Mouse (Mus musculus) stomach, postnatal 0 days (tissue): Measurements from ENCODE around the gene Radil. TPM values are rescaled to one million over a fixed set of nuclear protein-coding genes. Genes with fewer than 3 reads are reported as not detected.

Source experiments
- ATAC-seq: fragments of 200-750 bp; cut with Nextera tagmentation; 2 replicates; pipeline ENCODE4 v1.8.0; 2017; ENCODE audit not compliant: low FRiP score, low TSS enrichment
- DNase-seq: peaks from one replicate; pipeline ENCODE4 v3.0.0-alpha.2; 2016; ENCODE audit warnings: low spot score
- H3K27ac ChIP-seq: fragments of 300-500 bp; sonication (generic); replicated peaks from 2 replicates; pipeline ENCODE4 v1.5.1; 2014; ENCODE audit warnings: mild to moderate bottlenecking, control low read depth
- H3K27me3 ChIP-seq: fragments of 300-500 bp; sonication (generic); 2 replicates; pipeline ENCODE4 v1.6.1; 2014; ENCODE audit warnings: low read length; ENCODE audit not compliant: control insufficient read depth, insufficient read depth
- H3K36me3 ChIP-seq: fragments of 300-500 bp; sonication (generic); 2 replicates; pipeline ENCODE4 v1.6.1; 2014; ENCODE audit warnings: low read length, mixed read lengths; ENCODE audit not compliant: control insufficient read depth, insufficient read depth
- H3K4me1 ChIP-seq: fragments of 300-500 bp; sonication (generic); replicated peaks from 2 replicates; pipeline ENCODE4 v1.6.1; 2014; ENCODE audit warnings: antibody characterized with exemption; ENCODE audit not compliant: control insufficient read depth, insufficient read depth
- H3K4me2 ChIP-seq: fragments of 300-500 bp; sonication (generic); replicated peaks from 2 replicates; pipeline ENCODE4 v1.6.1; 2014; ENCODE audit warnings: low read depth, mild to moderate bottlenecking, control low read depth, moderate library complexity
- H3K4me3 ChIP-seq: fragments of 300-500 bp; sonication (generic); 2 replicates; pipeline ENCODE4 v1.5.1; 2014; ENCODE audit warnings: low read depth, low read length, control low read depth
- H3K9ac ChIP-seq: fragments of 300-500 bp; sonication (generic); 2 replicates; pipeline ENCODE4 v1.6.1; 2014; ENCODE audit warnings: mild to moderate bottlenecking, low read length, control low read depth, mixed read lengths
- H3K9me3 ChIP-seq: fragments of 300-500 bp; sonication (generic); 2 replicates; pipeline ENCODE4 v1.6.1; 2016; ENCODE audit warnings: low read length; ENCODE audit not compliant: control insufficient read depth
- CTCF ChIP-seq: IDR thresholded peaks from 2 replicates; pipeline ENCODE4 v1.5.1; 2016; ENCODE audit warnings: antibody characterized with exemption, low read depth, mild to moderate bottlenecking, moderate library complexity
- EP300 ChIP-seq: optimal IDR thresholded peaks from 2 replicates; pipeline ENCODE3; 2016; ENCODE audit warnings: antibody characterized with exemption
- WGBS: fragments of 180-500 bp; shearing (Covaris S2); extraction: QIAGEN DNeasy Blood & Tissue Kit; methylation state at CpG from one replicate; pipeline ENCODE4 v1.1.7; 2014; 5-methylcytosine and 5-hydroxymethylcytosine counted together
- polyA plus RNA-seq: library from polyadenylated mRNA; unstranded; fragments of >200 nt; fragmentation: Nextera tagmentation; extraction: Ambion mirVana; gene quantifications from 2 replicates; pipeline ENCODE4 v1.2.1, GENCODE M21; 2015

Radil gene
- polyA plus RNA-seq, 1 experiment from 2014 or later: 0.36 TPM

- WGBS: 25% methylated on average over 15 of the region's 15 CpGs
- H3K9me3 ChIP-seq: no peaks in the 10 kb centered on the region
- no peak for ATAC-seq
- DNase-seq: no peak
- no peak overlapping the region for H3K4me3 ChIP-seq
- H3K27me3 ChIP-seq: no peaks in the 10 kb centered on the region
- H3K4me2 ChIP-seq: peak overlapping the region; percentile 8; the same call in 1 of the 2 replicates
- no peak overlapping the region for H3K27ac ChIP-seq
- peaks cover 2% of the 10 kb centered on the region; the same call in 1 of the 2 replicates for H3K4me1 ChIP-seq
- TF ChIP-seq EP300: no peak
- no peak for TF ChIP-seq CTCF
- H3K36me3 ChIP-seq: no peaks in the 10 kb centered on the region
- H3K9ac ChIP-seq: peak overlapping the region; percentile 5; the same call in 1 of the 2 replicates
Observed at GRCm38 (mm10) chr5:142509141-142510060, 41.5 kb downstream of the Radil start.

DNA sequence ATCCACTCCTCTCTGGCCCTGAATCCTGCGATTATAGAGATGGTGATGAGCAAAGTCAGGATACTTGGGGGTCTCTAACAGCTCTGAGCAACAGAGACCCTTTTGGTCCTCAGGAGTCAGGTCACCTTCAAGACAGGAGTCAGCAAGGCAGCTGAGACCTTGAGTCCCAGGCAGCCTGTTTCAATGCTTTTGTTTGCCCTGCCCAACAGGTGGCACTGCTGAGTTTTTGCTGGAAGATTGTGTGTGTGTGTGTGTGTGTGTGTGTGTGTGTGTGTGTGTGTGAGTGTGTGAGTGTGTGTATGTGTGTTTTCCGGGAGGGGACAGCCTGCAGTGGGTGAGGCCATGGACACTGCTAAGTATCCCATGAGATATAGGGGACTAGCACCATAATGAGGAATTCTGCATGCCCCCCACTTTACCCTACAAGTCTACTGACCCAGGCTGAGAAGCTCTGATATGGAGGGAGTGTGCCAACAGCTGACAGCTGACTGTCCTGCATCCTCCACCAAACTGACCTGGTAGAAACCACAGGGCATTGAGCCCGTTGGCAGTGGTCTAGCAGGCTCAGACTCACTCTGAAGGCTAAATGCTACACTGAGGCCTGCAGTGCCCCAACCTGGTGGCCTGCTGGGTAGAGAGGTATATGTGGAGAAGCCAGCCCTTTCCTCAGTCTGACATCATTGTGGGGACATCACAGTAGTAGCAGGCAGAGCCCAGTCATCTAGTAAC is 45.0 kb downstream of the Radil start:
- TF ChIP-seq CTCF (peak; percentile 66), EP300 (no peak)
- no peaks in the 10 kb centered on the region for H3K27me3 ChIP-seq
- 64% methylated on average over 3 of the region's 3 CpGs for WGBS
- no peak overlapping the region for H3K9ac ChIP-seq
- DNase-seq (peak; percentile 29), ATAC-seq (no peak)
- H3K4me2 ChIP-seq: no peak overlapping the region
- no peaks in the 10 kb centered on the region for H3K9me3 ChIP-seq
- no peaks in the 10 kb centered on the region for H3K36me3 ChIP-seq
- no peak overlapping the region for H3K4me3 ChIP-seq
- no peak overlapping the region for H3K27ac ChIP-seq
- peaks cover 2% of the 10 kb centered on the region; the same call in 1 of the 2 replicates for H3K4me1 ChIP-seq

- no peak for TF ChIP-seq CTCF
- no peak for TF ChIP-seq EP300
- H3K9ac ChIP-seq: no peak overlapping the region
- 83% methylated on average over 3 of the region's 3 CpGs for WGBS
- DNase-seq: no peak
- no peaks in the 10 kb centered on the region for H3K27me3 ChIP-seq
- no peak overlapping the region for H3K27ac ChIP-seq
- ATAC-seq: no peak
- no peak overlapping the region for H3K4me3 ChIP-seq
- H3K4me1 ChIP-seq: no peaks in the 10 kb centered on the region
- no peaks in the 10 kb centered on the region for H3K36me3 ChIP-seq
- no peak overlapping the region for H3K4me2 ChIP-seq
- no peaks in the 10 kb centered on the region for H3K9me3 ChIP-seq
Observed at GRCm38 (mm10) chr5:142504175-142504574, 46.7 kb downstream of the Radil start.

DNA sequence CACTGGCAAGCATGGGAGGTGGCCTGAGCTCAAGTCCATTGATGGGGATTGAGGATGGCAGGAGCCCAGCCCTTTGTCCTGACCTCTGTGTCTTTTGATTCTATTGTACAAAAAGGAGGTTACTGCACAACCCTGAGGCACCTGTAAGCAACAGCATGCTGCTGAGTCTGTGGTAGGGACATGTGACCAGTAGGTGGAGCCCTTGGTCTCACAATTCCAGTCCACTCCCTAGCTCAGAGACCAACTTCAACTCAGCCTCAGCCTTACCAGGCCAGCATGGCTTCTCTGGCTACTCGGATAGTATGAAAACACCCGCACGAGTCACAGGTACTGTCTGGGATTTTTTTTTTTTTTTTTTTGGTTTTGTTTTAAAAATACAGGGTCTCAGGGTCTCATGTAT is 48.5 kb downstream of the Radil start:
- Histone ChIP-seq H3K9ac (no peak overlapping the region), H3K27me3 (no peaks in the 10 kb centered on the region), H3K4me2 (no peak overlapping the region), H3K27ac (no peak overlapping the region), H3K4me1 (no peaks in the 10 kb centered on the region), H3K4me3 (no peak overlapping the region), H3K36me3 (no peaks in the 10 kb centered on the region), H3K9me3 (no peaks in the 10 kb centered on the region)
- 11% methylated on average over 3 of the region's 3 CpGs for WGBS
- DNase-seq: peak; percentile 86
- TF ChIP-seq EP300: no peak
- TF ChIP-seq CTCF: peak; percentile 90
- peak; percentile 86 for ATAC-seq

GRCm38 (mm10) chr5:142500918-142501317 is 50.0 kb downstream of the Radil start:
- H3K27me3 ChIP-seq: no peaks in the 10 kb centered on the region
- no peaks in the 10 kb centered on the region for H3K4me1 ChIP-seq
- H3K4me2 ChIP-seq: no peak overlapping the region
- DNase-seq: peak; percentile 53
- no peak overlapping the region for H3K9ac ChIP-seq
- WGBS: 69% methylated on average over 10 of the region's 10 CpGs
- no peak overlapping the region for H3K4me3 ChIP-seq
- TF ChIP-seq CTCF (no peak), EP300 (no peak)
- H3K27ac ChIP-seq: no peak overlapping the region
- no peaks in the 10 kb centered on the region for H3K9me3 ChIP-seq
- ATAC-seq: peak; percentile 21; the same call in 1 of the 2 replicates
- H3K36me3 ChIP-seq: no peaks in the 10 kb centered on the region

DNA sequence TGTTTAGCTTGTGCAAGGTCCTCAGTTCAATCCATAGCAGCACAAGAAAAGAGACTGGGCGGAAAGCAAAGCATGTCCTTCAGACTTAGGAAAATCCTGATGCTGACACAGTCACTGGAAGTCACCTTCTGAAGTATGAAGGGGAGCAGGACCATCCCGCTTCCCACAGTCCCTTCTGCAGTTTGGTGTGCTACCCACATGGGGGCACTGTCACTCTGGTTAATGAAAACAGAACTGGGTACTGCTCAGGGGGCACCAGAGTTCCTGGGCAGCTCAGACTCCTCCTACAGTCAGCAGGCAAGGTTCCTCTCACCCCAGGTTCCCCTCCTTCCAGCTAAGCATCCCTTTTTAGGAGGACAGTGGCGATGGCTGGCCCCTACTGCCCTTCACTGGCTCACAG is 51.9 kb downstream of the Radil start:
- no peaks in the 10 kb centered on the region for H3K36me3 ChIP-seq
- no peak overlapping the region for H3K27ac ChIP-seq
- WGBS: 51% methylated on average over 3 of the region's 3 CpGs
- no peaks in the 10 kb centered on the region for H3K9me3 ChIP-seq
- DNase-seq (no peak), ATAC-seq (no peak)
- no peak overlapping the region for H3K4me2 ChIP-seq
- H3K4me1 ChIP-seq: no peaks in the 10 kb centered on the region
- H3K4me3 ChIP-seq: no peak overlapping the region
- H3K27me3 ChIP-seq: no peaks in the 10 kb centered on the region
- no peak for TF ChIP-seq EP300
- peak; percentile 76 for TF ChIP-seq CTCF
- H3K9ac ChIP-seq: no peak overlapping the region
